Mouse (Mus musculus): ENCODE measurements around the gene Abca8a. TPM values are rescaled to one million over a fixed set of nuclear protein-coding genes. Genes with fewer than 3 reads are reported as not detected.
A peak's percentile ranks its signal among the peaks of the same experiment; 100 is the strongest.
"Not testable (repeated sequence)": the region's sequence is repeated elsewhere in the genome, so short reads cannot be mapped to it uniquely, and the experiment has no call there.

Abca8a gene
- polyA plus RNA-seq, 1 experiment from 2014 or later, result 0.54 TPM

DNA sequence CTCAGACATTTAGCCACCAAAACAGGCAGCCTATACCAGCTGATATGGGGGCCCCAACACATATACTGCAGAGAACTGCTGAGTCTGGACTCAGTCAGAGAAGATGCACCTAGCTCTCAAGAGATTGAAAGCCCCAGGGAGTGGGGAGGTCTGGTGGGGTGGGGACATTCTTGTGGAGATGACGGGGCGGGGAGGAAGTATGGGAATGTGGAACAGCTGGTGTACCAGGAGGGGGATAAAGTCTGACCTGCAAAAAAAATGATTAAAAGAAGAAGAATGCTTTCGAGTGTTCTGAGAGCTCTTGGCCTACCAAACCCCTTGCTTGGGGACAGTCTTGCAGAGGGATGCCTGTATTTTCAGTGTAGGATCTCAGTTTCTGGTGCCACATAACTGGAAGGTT is 42.1 kb downstream of the Abca8a start:
- no peak for ATAC-seq
- no peak overlapping the region for H3K9ac ChIP-seq
- WGBS (ENCODE audit: insufficient replicate concordance), result 60% methylated on average over 3 of the region's 3 CpGs
- no peak overlapping the region for H3K27ac ChIP-seq
- H3K9me3 ChIP-seq (replicated peaks), result no peaks in the 10 kb centered on the region
- no peak overlapping the region for H3K4me3 ChIP-seq
- H3K4me2 ChIP-seq, result no peak overlapping the region
- no peaks in the 10 kb centered on the region for H3K27me3 ChIP-seq (replicated peaks)
- no peaks in the 10 kb centered on the region for H3K36me3 ChIP-seq
- H3K4me1 ChIP-seq, result no peaks in the 10 kb centered on the region

DNA sequence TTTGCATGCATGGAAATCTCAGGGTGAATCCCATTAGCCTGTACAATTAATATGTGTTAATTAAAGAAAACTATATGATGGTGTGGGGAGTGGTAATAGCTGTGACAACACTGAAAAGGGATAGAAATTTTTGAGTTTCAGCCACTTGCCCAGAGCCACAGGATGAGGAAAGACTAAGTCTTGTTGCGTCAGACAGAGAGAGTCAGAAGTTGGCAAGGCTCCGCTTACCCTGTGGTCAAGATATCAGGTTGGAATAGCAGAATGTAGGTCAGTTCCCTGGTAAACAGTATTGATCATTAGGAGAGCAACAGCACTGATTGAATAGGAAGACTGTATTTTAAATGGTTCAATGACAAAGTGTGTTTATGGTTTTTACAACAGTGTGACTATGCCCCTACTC is 58.0 kb downstream of the Abca8a start:
- H3K4me1 ChIP-seq, result no peaks in the 10 kb centered on the region
- H3K27ac ChIP-seq, result no peak overlapping the region
- H3K27me3 ChIP-seq (replicated peaks), result no peaks in the 10 kb centered on the region
- WGBS (ENCODE audit: insufficient replicate concordance), result 78% methylated on average over 2 of the region's 2 CpGs
- no peaks in the 10 kb centered on the region for H3K36me3 ChIP-seq
- H3K4me2 ChIP-seq, result no peak overlapping the region
- H3K9ac ChIP-seq, result no peak overlapping the region
- ATAC-seq, result no peak
- H3K9me3 ChIP-seq (replicated peaks), result no peaks in the 10 kb centered on the region
- no peak overlapping the region for H3K4me3 ChIP-seq

GRCm38 (mm10) chr11:110028913-110029695 is 66.7 kb downstream of the Abca8a start:
- WGBS (ENCODE audit: insufficient replicate concordance), result 54% methylated on average over 7 of the region's 7 CpGs
- H3K27me3 ChIP-seq (replicated peaks), result no peaks in the 10 kb centered on the region
- no peaks in the 10 kb centered on the region for H3K9me3 ChIP-seq (replicated peaks)
- no peak overlapping the region for H3K9ac ChIP-seq
- no peak overlapping the region for H3K4me2 ChIP-seq
- H3K36me3 ChIP-seq, result no peaks in the 10 kb centered on the region
- H3K4me1 ChIP-seq, result no peaks in the 10 kb centered on the region
- 0 out of 2 replicates have a peak, but pooled peaks have one; percentile 27 for ATAC-seq
- H3K4me3 ChIP-seq, result no peak overlapping the region
- H3K27ac ChIP-seq, result no peak overlapping the region

DNA sequence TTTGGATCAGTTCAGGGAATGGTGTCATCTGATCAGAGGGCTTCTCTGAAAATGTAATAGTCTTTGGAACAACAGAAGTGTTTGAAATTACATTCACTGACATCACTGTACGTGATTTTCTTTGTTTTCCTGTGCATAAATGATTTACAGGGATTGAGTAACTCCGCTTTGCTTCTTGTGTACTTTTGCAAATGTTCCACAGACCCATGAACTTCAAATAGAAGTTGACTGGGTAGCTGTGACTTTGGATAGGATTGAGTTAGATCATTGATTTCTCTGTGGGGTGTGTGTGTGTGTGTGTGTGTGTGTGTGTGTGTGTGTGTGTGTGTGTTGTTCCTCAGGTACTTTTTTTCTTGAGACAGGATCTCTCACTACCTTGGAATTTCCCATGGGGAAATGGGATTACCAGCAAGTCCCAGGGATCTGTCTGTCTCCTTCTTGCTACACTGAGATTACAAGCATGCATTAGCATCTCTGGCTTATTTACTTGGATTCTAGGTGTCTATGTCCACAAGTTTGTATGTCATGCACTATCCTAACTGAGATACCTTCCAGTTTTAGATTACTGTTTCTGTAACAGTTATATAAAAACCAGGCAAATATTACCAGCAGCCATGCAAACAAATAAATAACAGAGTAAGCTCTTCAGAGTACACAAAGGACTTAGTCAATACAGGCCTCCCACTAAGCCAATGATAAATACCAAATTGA is 84.8 kb downstream of the Abca8a start:
- Histone ChIP-seq H3K36me3 (no peaks in the 10 kb centered on the region), H3K27me3 (replicated peaks) (no peaks in the 10 kb centered on the region), H3K4me2 (no peak overlapping the region), H3K4me3 (no peak overlapping the region), H3K9ac (no peak overlapping the region), H3K27ac (peak overlapping the region; percentile 48; the same call in 1 of the 2 replicates), H3K9me3 (replicated peaks) (no peaks in the 10 kb centered on the region), H3K4me1 (no peaks in the 10 kb centered on the region)
- peak; percentile 63 for ATAC-seq
- WGBS (ENCODE audit: insufficient replicate concordance), result 30% methylated on average over 2 of the region's 2 CpGs

DNA sequence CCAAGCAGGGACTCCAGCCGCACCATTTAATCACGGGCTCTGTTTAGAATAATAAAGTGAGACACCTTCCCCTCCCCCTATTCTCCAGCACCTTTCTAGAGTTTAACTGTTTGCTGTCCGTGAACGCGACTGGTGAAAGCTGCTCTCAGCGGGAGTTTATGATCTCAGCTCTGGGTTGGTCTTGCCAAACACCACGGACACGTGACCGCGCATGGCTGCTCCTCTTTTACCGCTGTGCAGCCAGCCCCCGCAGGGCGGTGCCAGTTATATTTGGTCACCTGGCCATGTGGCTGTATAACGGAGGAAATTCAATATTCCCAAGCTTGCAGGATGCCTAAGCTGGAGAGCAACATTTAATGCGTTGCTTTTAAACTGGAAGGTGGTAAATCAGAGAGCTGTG is 100.2 kb downstream of the Abca8a start, which contains the start of gene Abca8b:
Gene Abca8b (minus strand): TSS at position 222 of the 400 bp plus-strand sequence.
- Histone ChIP-seq H3K27ac (peak within 1 kb of the TSS; percentile 75), H3K36me3 (no peaks in the 10 kb centered on the region), H3K4me2 (peak within 1 kb of the TSS; percentile 46), H3K4me1 (no peaks in the 10 kb centered on the region), H3K9me3 (replicated peaks) (no peaks in the 10 kb centered on the region), H3K4me3 (peak within 1 kb of the TSS; percentile 24), H3K27me3 (replicated peaks) (no peaks in the 10 kb centered on the region), H3K9ac (no peak within 1 kb of the TSS)
- under 1% methylated on average over 15 of the region's 15 CpGs for WGBS (ENCODE audit: insufficient replicate concordance)
- peak; percentile 70 for ATAC-seq

DNA sequence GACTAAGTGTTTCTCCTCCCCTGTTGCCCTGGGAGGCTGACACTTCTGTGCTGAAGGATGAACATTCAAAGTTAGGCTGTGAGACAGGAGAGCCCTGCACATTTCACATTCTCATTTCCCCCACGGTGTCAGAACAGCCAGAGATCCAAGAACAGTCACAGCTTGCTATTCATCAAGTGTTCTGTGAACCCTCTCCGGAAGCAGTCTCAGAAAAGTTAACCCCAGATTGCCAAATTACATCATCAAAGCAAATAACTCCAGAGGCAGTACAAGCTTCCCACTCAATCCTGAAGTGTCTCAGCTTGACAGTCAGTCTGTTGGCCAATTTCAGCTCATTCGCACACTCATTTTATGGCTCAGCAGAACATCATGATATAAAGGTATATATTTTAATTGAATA is 100.8 kb downstream of the Abca8a start:
- no peak for ATAC-seq
- H3K27me3 ChIP-seq (replicated peaks), result no peaks in the 10 kb centered on the region
- H3K4me2 ChIP-seq, result peak overlapping the region; percentile 46
- H3K9ac ChIP-seq, result no peak overlapping the region
- H3K27ac ChIP-seq, result peak overlapping the region; percentile 75
- no peaks in the 10 kb centered on the region for H3K9me3 ChIP-seq (replicated peaks)
- H3K36me3 ChIP-seq, result no peaks in the 10 kb centered on the region
- no peaks in the 10 kb centered on the region for H3K4me1 ChIP-seq
- peak overlapping the region; percentile 24 for H3K4me3 ChIP-seq
- WGBS (ENCODE audit: insufficient replicate concordance), result 11% methylated on average over 3 of the region's 3 CpGs

- no peaks in the 10 kb centered on the region for H3K36me3 ChIP-seq
- no peaks in the 10 kb centered on the region for H3K9me3 ChIP-seq (replicated peaks)
- H3K27me3 ChIP-seq (replicated peaks), result no peaks in the 10 kb centered on the region
- 36% methylated on average over 6 of the region's 6 CpGs for WGBS (ENCODE audit: insufficient replicate concordance)
- no peaks in the 10 kb centered on the region for H3K4me1 ChIP-seq
- peak overlapping the region; percentile 46 for H3K4me2 ChIP-seq
- peak overlapping the region; percentile 75 for H3K27ac ChIP-seq
- ATAC-seq, result no peak
- H3K9ac ChIP-seq, result no peak overlapping the region
- H3K4me3 ChIP-seq, result peak overlapping the region; percentile 24
Measured at GRCm38 (mm10) chr11:109994014-109994413, 101.8 kb downstream of the Abca8a start.

GRCm38 (mm10) chr11:109991270-109991669 is 104.5 kb downstream of the Abca8a start:
- Histone ChIP-seq H3K9me3 (replicated peaks) (no peaks in the 10 kb centered on the region), H3K4me1 (no peaks in the 10 kb centered on the region), H3K9ac (no peak overlapping the region), H3K4me3 (no peak overlapping the region), H3K4me2 (no peak overlapping the region), H3K27ac (no peak overlapping the region), H3K27me3 (replicated peaks) (no peaks in the 10 kb centered on the region), H3K36me3 (no peaks in the 10 kb centered on the region)
- ATAC-seq, result 0 out of 2 replicates have a peak, but pooled peaks have one; percentile 50
- 37% methylated on average over 3 of the region's 3 CpGs for WGBS (ENCODE audit: insufficient replicate concordance)

GRCm38 (mm10) chr11:109990256-109990655 is 105.5 kb downstream of the Abca8a start:
- 66% methylated on average over 2 of the region's 2 CpGs for WGBS (ENCODE audit: insufficient replicate concordance)

GRCm38 (mm10) chr11:109988164-109988563 is 107.6 kb downstream of the Abca8a start:
- H3K4me3 ChIP-seq, result no peak overlapping the region
- WGBS (ENCODE audit: insufficient replicate concordance), result 31% methylated on average over 1 of the region's 1 CpGs
- no peaks in the 10 kb centered on the region for H3K9me3 ChIP-seq (replicated peaks)
- no peak overlapping the region for H3K4me2 ChIP-seq
- no peak overlapping the region for H3K27ac ChIP-seq
- no peaks in the 10 kb centered on the region for H3K36me3 ChIP-seq
- no peaks in the 10 kb centered on the region for H3K27me3 ChIP-seq (replicated peaks)
- ATAC-seq, result no peak
- H3K4me1 ChIP-seq, result no peaks in the 10 kb centered on the region
- no peak overlapping the region for H3K9ac ChIP-seq

More at GRCm38 (mm10) chr11:109990256-109990655, 105.5 kb downstream of the Abca8a start:
- no peaks in the 10 kb centered on the region for H3K36me3 ChIP-seq
- no peak overlapping the region for H3K4me3 ChIP-seq
- H3K4me1 ChIP-seq, result no peaks in the 10 kb centered on the region
- H3K27me3 ChIP-seq (replicated peaks), result no peaks in the 10 kb centered on the region
- ATAC-seq, result no peak
- no peaks in the 10 kb centered on the region for H3K9me3 ChIP-seq (replicated peaks)
- no peak overlapping the region for H3K27ac ChIP-seq
- no peak overlapping the region for H3K4me2 ChIP-seq
- H3K9ac ChIP-seq, result no peak overlapping the region

GRCm38 (mm10) chr11:109987460-109988072 is 108.2 kb downstream of the Abca8a start:
- H3K27ac ChIP-seq, result 0 out of 2 replicates have a peak overlapping the region, but pooled peaks have one; percentile 25
- peak; percentile 44 for ATAC-seq
- not testable (repeated sequence) for H3K4me2 ChIP-seq

GRCm38 (mm10) chr11:109981872-109982271 is 113.9 kb downstream of the Abca8a start:
- H3K4me2 ChIP-seq, result no peak overlapping the region
- H3K9ac ChIP-seq, result no peak overlapping the region
- no peaks in the 10 kb centered on the region for H3K27me3 ChIP-seq (replicated peaks)
- H3K27ac ChIP-seq, result no peak overlapping the region
- no peak overlapping the region for H3K4me3 ChIP-seq
- H3K9me3 ChIP-seq (replicated peaks), result no peaks in the 10 kb centered on the region
- ATAC-seq, result no peak
- H3K36me3 ChIP-seq, result peaks cover 10% of the 10 kb centered on the region; the same call in 1 of the 2 replicates
- H3K4me1 ChIP-seq, result no peaks in the 10 kb centered on the region
- 61% methylated on average over 2 of the region's 2 CpGs for WGBS (ENCODE audit: insufficient replicate concordance)

More at GRCm38 (mm10) chr11:109987460-109988072, 108.2 kb downstream of the Abca8a start:
- 43% methylated on average over 11 of the region's 11 CpGs for WGBS (ENCODE audit: insufficient replicate concordance)
- not testable (repeated sequence) for H3K36me3 ChIP-seq; H3K4me1 ChIP-seq; H3K9ac ChIP-seq; H3K27me3 ChIP-seq (replicated peaks); H3K9me3 ChIP-seq (replicated peaks); H3K4me3 ChIP-seq

Measured in liver, embryonic 12.5 days (tissue).